Mouse (Mus musculus) forebrain, embryonic 16.5 days (tissue): ENCODE data around the gene Terf2. TPM values are rescaled to one million over a fixed set of nuclear protein-coding genes. Genes with fewer than 3 reads are reported as not detected.
"Not testable (repeated sequence)": the region's sequence is repeated elsewhere in the genome, so short reads cannot be mapped to it uniquely, and the experiment has no call there.

ENCODE experiments used
- ATAC-seq: fragments of 200-750 bp; cut with Nextera tagmentation; 2 replicates; pipeline ENCODE4 v1.8.0; 2017; ENCODE audit warnings: mild to moderate bottlenecking, moderate library complexity
- H3K27ac ChIP-seq: fragments of 300-500 bp; sonication (generic); 2 replicates; pipeline ENCODE4 v1.5.1; 2014; ENCODE audit warnings: low read length, control low read depth
- H3K27me3 ChIP-seq: fragments of 300-500 bp; sonication (generic); replicated peaks from 2 replicates; pipeline ENCODE4 v1.6.1; 2014; ENCODE audit warnings: low read length; ENCODE audit not compliant: control insufficient read depth, insufficient read depth
- H3K36me3 ChIP-seq: fragments of 300-500 bp; sonication (generic); 2 replicates; pipeline ENCODE4 v1.6.1; 2014; ENCODE audit not compliant: control insufficient read depth, insufficient read depth
- H3K4me1 ChIP-seq: fragments of 300-500 bp; sonication (generic); replicated peaks from 2 replicates; pipeline ENCODE4 v1.6.1; 2014; ENCODE audit warnings: low read length; ENCODE audit not compliant: control insufficient read depth, insufficient read depth
- H3K4me2 ChIP-seq: fragments of 300-500 bp; sonication (generic); 2 replicates; pipeline ENCODE4 v1.6.1; 2014; ENCODE audit warnings: mild to moderate bottlenecking, low read length, control low read depth
- H3K4me3 ChIP-seq: fragments of 300-500 bp; sonication (generic); replicated peaks from 2 replicates; pipeline ENCODE4 v1.5.1; 2014; ENCODE audit warnings: mild to moderate bottlenecking, low read length, control low read depth
- H3K9ac ChIP-seq: fragments of 300-500 bp; sonication (generic); replicated peaks from 2 replicates; pipeline ENCODE4 v1.6.1; 2014; ENCODE audit warnings: low read depth, low read length, control low read depth
- H3K9me3 ChIP-seq: fragments of 300-500 bp; sonication (generic); 2 replicates; pipeline ENCODE4 v1.6.1; 2016; ENCODE audit warnings: low read length; ENCODE audit not compliant: control insufficient read depth
- WGBS: fragments of 180-500 bp; shearing (Covaris S2); extraction: QIAGEN DNeasy Blood & Tissue Kit; methylation state at CpG from one replicate; pipeline ENCODE4 v1.1.7; 2014; 5-methylcytosine and 5-hydroxymethylcytosine counted together
- polyA plus RNA-seq: library from polyadenylated mRNA; unstranded; fragments of >200 nt; fragmentation: Nextera tagmentation; extraction: Ambion mirVana; gene quantifications from 2 replicates; pipeline ENCODE4 v1.2.1, GENCODE M21; 2015

The Terf2 gene
- polyA plus RNA-seq, 1 experiment from 2014 or later = 21.9 TPM

GRCm38 (mm10) chr8:107052046-107052445 is 44.3 kb downstream of the Terf2 start:
- no peak overlapping the region for H3K4me3 ChIP-seq
- no peak overlapping the region for H3K27ac ChIP-seq
- 97% methylated on average over 8 of the region's 8 CpGs for whole genome bisulfite sequencing
- H3K9ac ChIP-seq = no peak overlapping the region
- H3K4me1 ChIP-seq = peaks cover 26% of the 10 kb centered on the region
- no peak for ATAC-seq
- no peak overlapping the region for H3K4me2 ChIP-seq
- no peaks in the 10 kb centered on the region for H3K9me3 ChIP-seq
- no peaks in the 10 kb centered on the region for H3K27me3 ChIP-seq
- H3K36me3 ChIP-seq = peaks cover 22% of the 10 kb centered on the region

- H3K4me2 ChIP-seq = no peak overlapping the region; the same call in 1 of the 2 replicates
- no peak overlapping the region for H3K4me3 ChIP-seq
- no peaks in the 10 kb centered on the region for H3K27me3 ChIP-seq
- no peak overlapping the region for H3K27ac ChIP-seq
- peaks cover 16% of the 10 kb centered on the region for H3K4me1 ChIP-seq
- no peaks in the 10 kb centered on the region for H3K9me3 ChIP-seq
- H3K9ac ChIP-seq = no peak overlapping the region
- H3K36me3 ChIP-seq = peaks cover 28% of the 10 kb centered on the region
- 93% methylated on average over 4 of the region's 4 CpGs for WGBS
- ATAC-seq = no peak
These were observed 46.9 kb downstream of the Terf2 start for GRCm38 (mm10) chr8:107049480-107049879.

GRCm38 (mm10) chr8:107048061-107048941 is 48.0 kb downstream of the Terf2 start, which contains the start of gene Pdf:
Pdf (minus strand) TSS chr8:107048614.
- peak within 1 kb of the TSS; percentile 90 for H3K4me2 ChIP-seq
- peak within 1 kb of the TSS; percentile 89 for H3K27ac ChIP-seq
- ATAC-seq = peak; percentile 90
- peak within 1 kb of the TSS; percentile 63 for H3K4me3 ChIP-seq
- peaks cover 16% of the 10 kb centered on the region for H3K4me1 ChIP-seq
- H3K36me3 ChIP-seq = peaks cover 33% of the 10 kb centered on the region
- under 1% methylated on average over 83 of the region's 87 CpGs for WGBS
- H3K9me3 ChIP-seq = no peaks in the 10 kb centered on the region
- H3K9ac ChIP-seq = peak within 1 kb of the TSS; percentile 72
- H3K27me3 ChIP-seq = no peaks in the 10 kb centered on the region

DNA sequence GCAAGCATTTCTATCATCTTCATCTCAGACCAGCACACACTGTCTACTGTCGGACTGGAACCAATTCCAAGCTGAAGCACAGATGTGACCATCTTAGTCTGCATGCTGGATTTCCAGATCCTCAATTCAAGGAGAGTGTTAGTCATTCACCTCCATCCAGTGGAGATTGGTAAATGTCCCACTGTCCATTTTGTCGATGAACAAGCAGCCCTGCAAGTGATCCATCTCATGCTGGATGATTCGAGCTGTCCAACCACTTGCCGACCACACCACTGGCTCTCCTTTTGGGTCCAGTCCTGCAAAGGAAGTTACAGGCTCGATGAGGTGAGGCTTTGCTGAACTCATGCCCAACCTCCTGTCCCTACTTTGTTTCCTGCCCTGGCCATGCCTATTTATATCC is 49.4 kb downstream of the Terf2 start:
- Histone ChIP-seq H3K4me3 (no peak overlapping the region), H3K4me2 (no peak overlapping the region), H3K27ac (no peak overlapping the region), H3K4me1 (peaks cover 16% of the 10 kb centered on the region), H3K9ac (no peak overlapping the region), H3K9me3 (no peaks in the 10 kb centered on the region), H3K36me3 (peaks cover 30% of the 10 kb centered on the region), H3K27me3 (no peaks in the 10 kb centered on the region)
- ATAC-seq = no peak
- 87% methylated on average over 5 of the region's 5 CpGs for WGBS

GRCm38 (mm10) chr8:107045478-107045877 is 50.9 kb downstream of the Terf2 start:
- Histone ChIP-seq H3K4me3 (no peak overlapping the region), H3K4me1 (peaks cover 16% of the 10 kb centered on the region), H3K36me3 (peaks cover 32% of the 10 kb centered on the region), H3K9me3 (no peaks in the 10 kb centered on the region), H3K27me3 (no peaks in the 10 kb centered on the region), H3K27ac (no peak overlapping the region), H3K4me2 (no peak overlapping the region), H3K9ac (no peak overlapping the region)
- ATAC-seq = no peak
- WGBS = 92% methylated on average over 6 of the region's 6 CpGs

DNA sequence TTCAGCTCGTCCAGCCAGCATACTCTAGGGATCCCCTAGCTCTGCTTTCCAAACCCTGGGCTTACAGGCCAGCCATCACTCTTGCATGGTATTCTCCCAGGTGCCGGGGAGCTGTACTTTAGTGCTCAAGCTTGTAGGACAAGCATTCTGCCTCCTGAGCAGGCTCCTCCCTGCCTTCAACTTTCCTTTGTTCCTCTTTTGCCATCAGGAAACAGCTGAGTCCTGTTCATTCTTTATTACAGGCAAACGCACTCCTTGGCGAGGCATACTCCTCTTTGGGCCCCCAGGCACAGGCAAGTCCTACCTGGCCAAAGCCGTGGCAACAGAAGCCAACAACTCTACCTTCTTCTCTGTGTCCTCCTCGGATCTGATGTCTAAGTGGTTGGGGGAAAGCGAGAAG is 55.7 kb downstream of the Terf2 start:
- no peak for ATAC-seq
- no peaks in the 10 kb centered on the region for H3K27me3 ChIP-seq
- H3K9me3 ChIP-seq = no peaks in the 10 kb centered on the region
- no peak overlapping the region for H3K27ac ChIP-seq
- H3K4me3 ChIP-seq = no peak overlapping the region
- no peaks in the 10 kb centered on the region for H3K4me1 ChIP-seq
- no peak overlapping the region for H3K9ac ChIP-seq
- H3K36me3 ChIP-seq = peaks cover 43% of the 10 kb centered on the region
- H3K4me2 ChIP-seq = no peak overlapping the region
- WGBS = 89% methylated on average over 7 of the region's 7 CpGs

- H3K36me3 ChIP-seq = peaks cover 21% of the 10 kb centered on the region
- H3K4me2 ChIP-seq = no peak overlapping the region
- ATAC-seq = no peak
- no peak overlapping the region for H3K4me3 ChIP-seq
- no peaks in the 10 kb centered on the region for H3K27me3 ChIP-seq
- peaks cover 18% of the 10 kb centered on the region for H3K4me1 ChIP-seq
- whole genome bisulfite sequencing = 84% methylated on average over 8 of the region's 8 CpGs
- H3K9me3 ChIP-seq = no peaks in the 10 kb centered on the region
- H3K9ac ChIP-seq = no peak overlapping the region
- H3K27ac ChIP-seq = no peak overlapping the region
These were observed 59.7 kb downstream of the Terf2 start for GRCm38 (mm10) chr8:107036626-107037025.

GRCm38 (mm10) chr8:107035641-107036040 is 60.7 kb downstream of the Terf2 start:
- no peak overlapping the region for H3K9ac ChIP-seq
- H3K4me2 ChIP-seq = no peak overlapping the region
- no peak overlapping the region for H3K27ac ChIP-seq
- no peak overlapping the region for H3K4me3 ChIP-seq
- peaks cover 15% of the 10 kb centered on the region for H3K36me3 ChIP-seq
- no peaks in the 10 kb centered on the region for H3K9me3 ChIP-seq
- no peaks in the 10 kb centered on the region for H3K27me3 ChIP-seq
- WGBS = 88% methylated on average over 3 of the region's 3 CpGs
- no peak for ATAC-seq
- H3K4me1 ChIP-seq = peaks cover 18% of the 10 kb centered on the region

- H3K9ac ChIP-seq, H3K4me2 ChIP-seq, ATAC-seq, H3K9me3 ChIP-seq, H3K27me3 ChIP-seq, H3K4me3 ChIP-seq, H3K36me3 ChIP-seq, H3K27ac ChIP-seq: not testable (repeated sequence)
- H3K4me1 ChIP-seq = peaks cover 18% of the 10 kb centered on the region
- 91% methylated on average over 2 of the region's 2 CpGs for WGBS
These were observed 62.7 kb downstream of the Terf2 start for GRCm38 (mm10) chr8:107033609-107034008.
